Mouse (Mus musculus): ENCODE measurements around the gene Jam2.

The Jam2 gene

DNA sequence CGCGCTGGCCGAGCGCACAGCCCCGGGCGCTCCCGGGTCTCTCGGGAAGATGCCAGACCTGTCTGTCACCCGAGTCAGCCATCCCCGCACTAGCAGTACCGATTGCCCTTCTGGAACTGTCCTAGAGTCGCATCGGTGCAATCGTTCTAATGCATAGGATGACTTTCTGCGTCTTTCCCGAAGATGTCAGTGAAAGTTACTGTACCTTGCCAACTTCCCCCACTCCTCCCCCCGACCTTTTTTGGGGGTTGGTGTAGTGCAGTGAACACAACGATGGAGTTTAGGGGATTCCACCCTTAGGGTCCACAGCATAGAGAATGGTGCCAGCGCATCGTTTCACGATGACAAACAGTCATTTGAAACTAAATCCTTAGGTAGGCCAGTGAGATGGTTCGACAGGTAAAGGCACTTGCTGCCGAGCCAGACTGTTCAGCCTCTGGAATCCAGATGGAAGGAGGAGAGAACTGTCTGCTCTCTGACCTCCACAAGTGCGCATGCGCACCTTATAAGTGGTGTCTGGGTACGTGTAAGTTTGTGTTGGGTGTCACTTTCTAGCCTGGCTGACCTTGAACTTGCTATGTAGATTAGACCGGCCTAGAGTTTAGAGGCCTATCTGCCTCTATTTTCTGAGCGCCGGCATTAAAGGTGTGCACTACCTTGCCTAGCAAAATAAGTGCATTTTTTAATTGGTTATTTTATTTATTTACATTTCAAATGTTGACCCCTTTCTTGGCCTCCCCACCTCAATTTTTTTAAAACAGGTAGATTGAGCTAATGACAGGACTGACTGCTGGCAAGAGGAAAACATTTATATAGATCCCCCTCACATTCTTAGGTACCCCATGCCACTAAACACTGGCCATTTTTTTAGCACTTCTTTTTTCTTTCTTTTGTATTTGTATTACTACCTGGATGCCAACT, 62.2 kb downstream of the Jam2 start:
- peak; percentile 81 for DNase-seq (ENCODE audit: extremely low read depth, low read depth)

DNA sequence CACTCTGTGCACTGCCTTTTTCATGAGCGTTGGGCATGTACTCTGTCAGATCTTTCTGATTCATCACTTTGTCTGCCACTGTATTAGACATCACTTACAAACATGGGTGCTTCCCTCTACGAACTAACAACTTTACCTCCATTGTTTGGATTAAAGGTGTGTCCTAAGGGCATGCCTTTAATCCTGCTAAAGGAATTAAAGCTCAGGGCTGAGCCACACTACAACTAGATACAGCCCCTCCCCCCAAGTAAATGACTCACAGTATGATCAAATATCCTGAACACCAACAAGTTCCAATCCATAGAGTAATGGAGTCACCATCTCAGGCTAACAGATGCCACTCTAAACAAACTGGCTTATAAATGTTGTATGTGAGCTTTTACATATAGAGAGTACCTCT, 64.7 kb downstream of the Jam2 start:
- no peak for DNase-seq (ENCODE audit: extremely low read depth, low read depth)

DNA sequence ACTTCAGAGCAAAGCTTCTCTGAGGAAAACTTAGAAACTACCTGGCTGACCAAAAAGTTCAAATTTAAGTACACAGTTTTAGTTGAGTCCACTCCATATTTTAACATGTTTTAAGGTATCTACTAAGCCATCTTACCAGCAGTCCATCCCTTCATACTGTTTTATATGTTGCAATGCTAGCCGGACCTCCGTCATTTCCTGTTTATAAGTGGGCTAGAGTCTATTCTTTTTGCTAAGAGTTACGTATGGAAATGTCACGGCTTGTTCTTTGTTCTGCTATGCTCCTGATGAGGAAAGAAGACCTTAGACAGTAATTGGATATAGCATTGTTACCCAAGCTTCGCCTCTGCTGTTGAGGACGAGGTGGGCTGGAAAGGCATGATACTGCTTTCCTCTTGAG, 79.6 kb downstream of the Jam2 start:
- no peak for DNase-seq (ENCODE audit: extremely low read depth, low read depth)

DNA sequence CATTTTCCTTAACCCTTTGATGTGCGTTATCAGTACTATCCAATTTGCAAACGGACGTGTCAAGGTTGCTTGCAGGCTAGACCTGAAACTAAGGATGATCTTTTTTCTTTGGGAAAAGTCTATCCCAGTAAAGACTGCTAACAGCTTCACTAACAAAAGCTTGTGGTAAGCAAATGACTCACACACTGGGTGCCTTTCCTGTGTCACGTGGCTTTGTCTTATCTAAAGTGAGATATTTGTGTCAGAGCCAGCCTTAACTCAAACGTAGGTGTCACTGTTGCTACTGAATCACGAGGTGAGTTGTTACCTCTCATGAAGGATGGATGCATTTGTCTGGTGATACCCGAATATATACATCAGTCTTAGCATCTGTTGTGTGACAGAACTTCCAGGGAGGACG, 90.7 kb downstream of the Jam2 start:
- no peak for DNase-seq (ENCODE audit: extremely low read depth, low read depth)

DNA sequence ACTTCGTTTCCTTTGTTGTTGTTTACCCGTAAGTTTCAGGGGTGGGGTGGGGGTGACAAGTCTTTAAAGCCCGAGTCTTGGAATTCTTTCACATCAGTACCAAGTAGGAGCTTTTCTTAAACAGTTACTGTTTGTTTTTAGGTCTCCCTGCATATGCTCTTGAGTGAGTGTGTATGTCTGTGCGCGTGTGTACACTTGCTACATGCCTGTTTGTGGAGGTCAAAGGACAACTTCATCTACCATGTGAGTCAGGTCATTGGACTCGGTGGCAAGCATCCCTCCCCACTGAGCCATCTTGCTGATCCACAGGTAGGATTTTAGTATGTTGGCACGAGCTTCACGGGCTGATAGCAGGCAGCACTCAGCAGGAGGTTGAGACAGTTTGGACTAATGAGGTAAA, 99.9 kb downstream of the Jam2 start:
- DNase-seq (ENCODE audit: extremely low read depth, low read depth): no peak

DNA sequence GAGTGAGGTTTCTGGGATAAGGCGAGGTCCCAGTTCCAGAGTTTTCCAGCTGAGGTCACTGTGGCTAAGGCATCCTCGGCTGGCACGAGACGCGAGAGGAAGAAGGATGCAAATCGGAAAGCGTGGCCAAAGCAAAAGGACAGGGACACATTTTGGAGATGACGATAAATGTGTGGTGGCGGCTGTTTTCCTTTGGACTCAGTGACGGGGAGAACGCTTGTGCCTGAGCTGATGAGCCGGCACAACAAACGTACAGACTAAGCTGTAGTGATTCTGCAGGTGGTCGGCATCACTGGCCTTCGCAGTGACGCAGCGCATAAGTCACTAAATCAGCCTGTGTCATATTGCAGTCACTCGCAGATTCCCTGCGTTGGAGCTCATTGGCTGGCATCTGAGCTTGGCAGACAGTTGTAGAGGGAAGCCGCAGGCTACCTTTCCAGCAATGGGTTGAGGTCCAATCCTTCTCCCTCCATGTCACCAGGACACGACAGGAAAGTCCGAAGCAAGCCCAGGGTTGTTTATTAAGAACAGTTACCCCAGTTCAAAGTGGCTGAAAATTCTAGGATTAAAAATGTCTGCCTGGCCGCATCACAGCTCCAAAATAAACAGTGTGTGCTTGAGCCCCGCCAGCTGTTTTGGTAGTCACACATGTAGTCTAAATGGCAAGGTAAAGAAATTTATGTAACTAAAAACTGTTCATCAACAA, 101.2 kb downstream of the Jam2 start:
- no peak for DNase-seq (ENCODE audit: extremely low read depth, low read depth)
